Mouse (Mus musculus) kidney, adult 11 months (tissue): Measurements from ENCODE around the gene Pax3.

Experiments used
- DNase-seq: peaks from one replicate; pipeline ENCODE4 v3.0.0; 2022

Gene Pax3

GRCm38 (mm10) chr1:78057939-78058338, 139.0 kb downstream of the Pax3 start:
- DNase-seq = no peak

- no peak for DNase-seq
Observed at GRCm38 (mm10) chr1:78053677-78054076, 143.3 kb downstream of the Pax3 start.
